Mouse (Mus musculus) frontal cortex, adult 2 months (tissue): Measurements from ENCODE around the gene Gpr3. TPM values are rescaled to one million over a fixed set of nuclear protein-coding genes. Genes with fewer than 3 reads are reported as not detected.

Experiments used
- DNase-seq, 2 experiments: peaks; one replicate each; pipeline ENCODE4 v3.0.0; 2022; ENCODE audit warnings: low spot score in 1 of 2; ENCODE audit errors: extremely low spot score in 1 of 2
- polyA plus RNA-seq: library from polyadenylated mRNA; depleted of rRNA; stranded (reverse); fragments of >200 nt; gene quantifications from 2 replicates; pipeline ENCODE4 v1.2.3, GENCODE M21; 2012; rRNA removed

Gpr3 gene
- polyA plus RNA-seq, 1 experiment: 8.9 TPM

DNA sequence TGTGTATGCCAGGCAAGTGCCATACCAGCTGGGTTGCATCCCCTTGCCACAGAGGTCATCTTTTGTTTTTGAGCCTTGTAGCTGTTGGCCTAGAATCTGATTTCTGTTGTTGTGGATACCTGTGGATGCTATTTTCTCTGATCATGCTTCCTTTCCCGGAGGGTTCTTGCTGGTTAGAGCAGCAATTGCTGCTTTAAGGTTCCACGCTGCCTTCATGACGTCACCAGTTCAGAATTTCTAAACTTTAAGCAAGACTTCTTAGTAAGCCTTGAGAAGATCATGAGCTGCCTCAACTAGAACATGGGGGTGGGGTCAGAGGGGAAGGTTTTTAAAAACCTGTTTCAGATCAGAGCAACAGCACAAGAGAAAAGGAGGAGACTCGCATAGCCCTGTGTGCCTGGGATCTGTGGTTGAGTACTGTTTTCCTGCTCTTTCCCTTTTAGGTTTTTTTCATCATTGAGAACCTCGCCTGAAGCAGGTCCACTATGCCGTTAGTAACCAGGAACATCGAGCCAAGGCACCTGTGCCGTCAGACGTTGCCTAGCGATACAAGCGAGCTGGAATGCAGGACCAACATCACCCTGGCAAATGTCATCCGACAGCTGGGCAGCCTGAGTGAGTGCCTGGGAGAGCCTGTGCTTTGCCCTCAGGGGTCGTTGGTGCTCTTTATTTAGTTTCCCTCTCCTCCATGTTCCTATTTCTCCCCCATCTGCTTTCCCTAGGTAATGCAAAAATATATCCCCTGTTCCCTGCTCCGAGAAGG, 36.2 kb downstream of the Gpr3 start:
- DNase-seq: peak in 1 of 2 experiments; percentile 15

- DNase-seq: no peak
Measured at GRCm38 (mm10) chr4:133175274-133175673, 37.1 kb downstream of the Gpr3 start.

- no peak for DNase-seq
Measured at GRCm38 (mm10) chr4:133174361-133174760, 38.0 kb downstream of the Gpr3 start.

DNA sequence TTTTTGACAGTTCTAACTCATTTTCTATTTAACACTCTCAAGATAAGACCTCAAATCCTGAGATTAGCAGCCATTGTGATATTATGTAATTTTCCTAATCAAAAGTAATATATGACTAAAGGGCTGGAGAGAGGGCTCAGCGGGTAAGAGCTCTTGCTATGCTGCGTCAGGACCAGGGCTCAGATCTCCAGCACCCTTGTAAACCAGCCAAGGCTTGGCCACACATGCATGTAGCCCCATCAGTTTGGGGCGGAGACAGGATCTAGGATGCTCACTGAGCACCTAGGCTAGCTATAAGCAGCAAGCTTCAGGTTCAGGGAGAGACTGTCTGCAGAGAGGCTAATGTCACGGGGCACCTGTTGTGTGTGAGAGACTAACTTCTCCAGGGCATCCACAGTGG, 39.9 kb downstream of the Gpr3 start:
- DNase-seq: no peak

DNA sequence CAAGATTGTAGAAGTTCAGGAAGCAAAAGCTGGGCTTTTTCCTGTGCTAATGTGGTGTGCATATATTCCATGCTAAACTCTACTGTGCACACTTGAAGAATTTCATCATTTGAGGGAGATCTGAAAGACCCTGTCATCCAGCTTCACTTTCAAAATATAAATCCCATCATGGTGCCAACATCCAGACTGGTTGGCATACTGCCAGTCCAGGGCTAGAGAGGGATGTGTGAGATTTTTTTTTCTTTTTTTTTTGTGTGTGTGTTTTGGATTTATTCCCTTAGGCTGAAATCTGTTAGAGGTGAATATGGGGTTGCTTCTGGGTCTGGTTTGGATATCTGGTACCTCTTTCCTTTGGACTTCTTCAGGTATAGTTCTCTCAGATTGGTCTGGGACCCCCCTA, 41.7 kb downstream of the Gpr3 start:
- DNase-seq: no peak

DNA sequence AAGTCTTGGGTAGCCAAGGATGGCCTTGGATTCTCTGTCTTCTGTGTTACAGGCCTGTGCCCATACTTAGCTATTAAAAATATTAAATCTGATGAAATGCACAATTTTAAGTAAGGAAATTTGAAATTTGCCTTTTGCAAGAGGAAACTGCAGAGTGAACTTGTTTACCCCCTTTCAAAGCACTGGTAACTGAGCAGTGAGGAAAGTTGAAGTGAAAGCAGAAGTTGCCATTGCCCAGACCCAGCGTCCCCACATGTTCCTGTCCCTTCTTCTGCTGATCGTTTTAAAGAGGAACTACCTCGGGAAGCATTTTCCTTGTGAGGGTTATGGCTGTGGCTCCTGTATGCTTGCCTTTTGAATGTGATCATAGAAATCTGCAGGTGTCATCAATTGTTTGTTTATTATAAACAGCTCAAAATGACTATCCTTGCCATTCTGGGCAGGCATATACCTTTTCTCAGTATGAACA, 42.2 kb downstream of the Gpr3 start:
- DNase-seq: no peak

- no peak for DNase-seq
Measured at GRCm38 (mm10) chr4:133169237-133170055, 42.9 kb downstream of the Gpr3 start.

GRCm38 (mm10) chr4:133166773-133167172, 45.6 kb downstream of the Gpr3 start:
- DNase-seq: no peak

- DNase-seq: no peak
Measured at GRCm38 (mm10) chr4:133162196-133162595, 50.1 kb downstream of the Gpr3 start.

DNA sequence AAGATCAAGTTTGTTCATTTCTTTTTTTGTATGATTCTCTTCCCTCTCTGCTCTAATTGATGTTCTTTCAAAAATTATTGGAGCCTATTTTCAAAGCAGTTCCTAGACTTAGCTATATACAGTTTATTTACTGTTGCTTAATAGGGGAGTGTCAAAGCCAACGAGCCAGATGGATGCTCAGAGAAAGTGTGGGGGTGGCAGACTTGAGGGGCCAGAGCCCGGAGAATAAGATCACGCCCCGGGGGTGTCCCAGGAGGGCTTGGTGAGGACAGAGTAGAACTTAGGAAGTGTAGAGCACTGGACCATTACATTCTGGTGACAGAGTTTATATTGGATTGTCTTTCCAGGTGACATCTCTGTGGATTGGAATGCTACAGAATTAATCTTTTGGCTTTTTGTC, 51.5 kb downstream of the Gpr3 start:
- DNase-seq: no peak

DNA sequence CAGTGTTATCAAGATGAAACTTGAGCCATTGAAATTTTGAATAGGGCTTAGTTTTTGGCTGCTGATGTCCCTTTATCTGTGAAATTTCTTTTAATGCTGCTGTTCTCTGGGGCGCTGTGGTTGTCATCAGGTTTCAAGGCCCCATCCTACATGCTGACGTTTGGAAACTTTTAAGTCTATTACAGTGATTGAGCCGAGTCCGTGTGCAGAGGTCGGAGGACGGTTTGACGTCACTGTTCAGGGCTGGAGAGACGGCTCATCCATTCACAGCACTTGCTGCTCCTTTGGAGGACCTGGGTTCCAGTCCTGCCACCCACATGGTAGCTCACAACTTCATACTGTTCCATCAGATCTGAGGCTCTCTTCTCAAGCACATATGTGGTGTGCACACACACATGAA, 52.1 kb downstream of the Gpr3 start:
- no peak for DNase-seq

GRCm38 (mm10) chr4:133159646-133160045, 52.7 kb downstream of the Gpr3 start:
- no peak for DNase-seq

Other genes with a start within 250 kb of the Gpr3 start
- gene Fgr, start 238.4 kb downstream of the Gpr3 start, polyA plus RNA-seq: 0.18 and 0.19 TPM in 2 replicates
- gene Ahdc1, start 201.3 kb downstream of the Gpr3 start, polyA plus RNA-seq: 28.5 and 28.6 TPM in 2 replicates
- gene Wasf2, start 82.0 kb downstream of the Gpr3 start, polyA plus RNA-seq: 14.2 and 16.3 TPM in 2 replicates
- 8.1 and 9.9 TPM in 2 replicates for gene Cd164l2, start 405 bp downstream of the Gpr3 start, polyA plus RNA-seq
- gene Map3k6, start 28.3 kb upstream of the Gpr3 start, polyA plus RNA-seq: 3.9 and 4.0 TPM in 2 replicates
- gene Sytl1, start 50.6 kb upstream of the Gpr3 start, polyA plus RNA-seq: 1.2 and 1.6 TPM in 2 replicates
- 152 and 156 TPM in 2 replicates for gene Tmem222, start 65.3 kb upstream of the Gpr3 start, polyA plus RNA-seq
- gene Wdtc1, start 140.9 kb upstream of the Gpr3 start, polyA plus RNA-seq: 43.0 and 46.2 TPM in 2 replicates
- gene Slc9a1, start 157.2 kb upstream of the Gpr3 start, polyA plus RNA-seq: 43.5 and 43.9 TPM in 2 replicates